8 mouse cellular contexts compared by ENCODE assay signal in genomic region chr16:84775356-84775755, GRCm38 (mm10). TPM values are rescaled to one million over a fixed set of nuclear protein-coding genes. Genes with fewer than 3 reads are reported as not detected.
DNase-seq lines count a peak whose midpoint lies in the region; ATAC-seq and TF ChIP-seq lines count a peak whose summit lies in the region.

No protein-coding gene starts in this region.

- H3K4me1 ChIP-seq in embryonic facial prominence, embryonic 13.5 days = peaks cover 8% of the 10 kb centered on the region; the same call in 1 of the 2 replicates
- peaks cover 13% of the 10 kb centered on the region; the same call in 1 of the 2 replicates for H3K4me1 ChIP-seq in hindbrain, embryonic 14.5 days (replicated peaks; ENCODE audit: control insufficient read depth, insufficient read depth, low read length)

- peak overlapping the region; percentile 70 for H3K4me3 ChIP-seq in left cerebral cortex, adult 2 months
- peak overlapping the region; percentile 64 for H3K4me3 ChIP-seq in embryonic facial prominence, embryonic 13.5 days
- peak overlapping the region; percentile 67 for H3K4me3 ChIP-seq in hindbrain, embryonic 14.5 days (replicated peaks; ENCODE audit: low read length)
- H3K4me3 ChIP-seq in myocyte = peak overlapping the region; percentile 88

- TF ChIP-seq POLR2A in myocyte (IDR thresholded peaks at IDR 0.05; ENCODE audit: insufficient read length, low read depth) = no peak

- H3K4me2 ChIP-seq in embryonic facial prominence, embryonic 13.5 days = peak overlapping the region; percentile 96
- peak overlapping the region; percentile 87 for H3K4me2 ChIP-seq in hindbrain, embryonic 14.5 days (replicated peaks)
- peak overlapping the region; percentile 65 for H3K4me2 ChIP-seq in myocyte (ENCODE audit: low read depth)

- ATAC-seq in embryonic facial prominence, embryonic 13.5 days (ENCODE audit: insufficient number of reproducible peaks, insufficient read depth, low FRiP score, low TSS enrichment, low read depth) = no peak
- no peak for ATAC-seq in hindbrain, embryonic 14.5 days (ENCODE audit: low FRiP score)
- no peak for ATAC-seq in megakaryocyte progenitor cell, adult 5-6 weeks (replicated peaks; ENCODE audit: poor library complexity)

- H3K36me3 ChIP-seq in embryonic facial prominence, embryonic 13.5 days = no peaks in the 10 kb centered on the region
- no peaks in the 10 kb centered on the region for H3K36me3 ChIP-seq in hindbrain, embryonic 14.5 days (replicated peaks; ENCODE audit: control insufficient read depth, insufficient read depth)
- H3K36me3 ChIP-seq in myocyte (ENCODE audit: control insufficient read depth, insufficient read depth) = no peaks in the 10 kb centered on the region

- intact Hi-C loops in left cerebral cortex, adult 2 months (cut with DNase I) = loop anchor here (2.0 kb wide), 1 partner anchor 41 kb away; no protein-coding TSS in a partner anchor

- H3K79me2 ChIP-seq in myocyte (ENCODE audit: control insufficient read depth, insufficient read depth) = peaks cover 47% of the 10 kb centered on the region

- H3K27ac ChIP-seq in left cerebral cortex, adult 2 months = no peak overlapping the region; the same call in 1 of the 2 replicates
- no peak overlapping the region for H3K27ac ChIP-seq in embryonic facial prominence, embryonic 13.5 days
- no peak overlapping the region for H3K27ac ChIP-seq in hindbrain, embryonic 14.5 days

- 37% methylated on average over 11 of the region's 11 CpGs for WGBS in embryonic facial prominence, embryonic 13.5 days
- 14% methylated on average over 11 of the region's 11 CpGs for WGBS in hindbrain, embryonic 14.5 days

- no peak for DNase-seq in left cerebral cortex, adult 2 months (ENCODE audit: extremely low spot score in 1 of 2, low spot score in 2 of 2)
- no peak for DNase-seq in left cerebral cortex, adult 8-10 months (ENCODE audit: low spot score in 2 of 2)
- DNase-seq in hindbrain, embryonic 14.5 days (ENCODE audit: low spot score) = no peak
- no peak for DNase-seq in ovary, postnatal 36 days (ENCODE audit: low spot score)
- no peak for DNase-seq in testis, postnatal 10 days (ENCODE audit: low spot score)

- H3K9ac ChIP-seq in embryonic facial prominence, embryonic 13.5 days = no peak overlapping the region
- H3K9ac ChIP-seq in hindbrain, embryonic 14.5 days = peak overlapping the region; percentile 74; the same call in 1 of the 2 replicates

- peaks cover 29% of the 10 kb centered on the region for H3K27me3 ChIP-seq in embryonic facial prominence, embryonic 13.5 days
- H3K27me3 ChIP-seq in hindbrain, embryonic 14.5 days (ENCODE audit: control insufficient read depth, insufficient read depth, low read length) = no peaks in the 10 kb centered on the region
- no peaks in the 10 kb centered on the region for H3K27me3 ChIP-seq in myocyte (ENCODE audit: control insufficient read depth, insufficient read depth, insufficient read length)

- TF ChIP-seq CTCF in left cerebral cortex, adult 2 months (IDR thresholded peaks at IDR 0.05) = no peak

- H3K9me3 ChIP-seq in embryonic facial prominence, embryonic 13.5 days = 0 out of 2 replicates have a peak, but pooled peaks cover 5% of the 10 kb centered on the region
- H3K9me3 ChIP-seq in hindbrain, embryonic 14.5 days (ENCODE audit: control insufficient read depth, low read length) = no peaks in the 10 kb centered on the region

- H3ac ChIP-seq in myocyte (ENCODE audit: control insufficient read depth, insufficient read length) = no peak overlapping the region

TF ChIP-seq in myocyte, 11 proteins besides CTCF, POLR2A, EP300 and RAD21:
- TF ChIP-seq E2F4 (IDR thresholded peaks at IDR 0.05; ENCODE audit: insufficient read depth) (no peak), MYOG (IDR thresholded peaks at IDR 0.05; ENCODE audit: control insufficient read depth in 1 of 3, insufficient read depth in 1 of 3, insufficient read length in 2 of 3, low read depth in 2 of 3) (no peak), POLR2AphosphoS2 (IDR thresholded peaks at IDR 0.05; ENCODE audit: insufficient read length, low read depth) (no peak), REST (IDR thresholded peaks at IDR 0.05; ENCODE audit: insufficient read depth, insufficient read length) (no peak), MAX (IDR thresholded peaks at IDR 0.05; ENCODE audit: low read depth) (no peak), CEBPB (IDR thresholded peaks at IDR 0.05; ENCODE audit: insufficient read depth, poor library complexity, severe bottlenecking) (no peak), SRF (IDR thresholded peaks at IDR 0.05; ENCODE audit: control insufficient read depth, insufficient read length, low read depth) (no peak), MYOD1 (IDR thresholded peaks at IDR 0.05; ENCODE audit: control insufficient read depth in 1 of 3, insufficient read length in 2 of 3, low read depth in 2 of 3) (no peak)

RNA-seq across cellular contexts. Expression of gene Jam2, which starts 1.4 kb away (rescaled TPM):
- total RNA-seq in left cerebral cortex, adult 2 months (2021) = 10 to 100 TPM; 21.0 to 27.4 TPM
- total RNA-seq in left cerebral cortex, adult 8-10 months (2022) = 10 to 100 TPM; 23.0 to 27.8 (median 25.2) TPM
- 4.7 and 6.5 TPM in 2 replicates for polyA plus RNA-seq in embryonic facial prominence, embryonic 13.5 days (2015; fragmentation: Nextera tagmentation; extraction: Ambion mirVana)
- polyA plus RNA-seq in hindbrain, embryonic 14.5 days (2014; fragmentation: Nextera tagmentation; extraction: Ambion mirVana) = 33.9 and 34.0 TPM in 2 replicates
- 37.2 TPM for polyA plus RNA-seq in myocyte (2012; fragmentation: generic; extraction: Trizol)
- 0.17 TPM in 1 of 2 replicates, not detected in the other for total RNA-seq in megakaryocyte progenitor cell, adult 5-6 weeks (2015)
- 0.88 TPM in 1 of 2 replicates, not detected in the other for total RNA-seq in megakaryocyte progenitor cell, adult 5-6 weeks (2017)

RNA-seq across cellular contexts. Expression of gene Mrpl39, which starts 39.8 kb away (rescaled TPM):
- 10 to 100 TPM; 20.5 to 21.5 TPM for total RNA-seq in left cerebral cortex, adult 2 months (2021)
- total RNA-seq in left cerebral cortex, adult 8-10 months (2022) = 10 to 100 TPM; 19.1 to 22.5 (median 19.5) TPM
- polyA plus RNA-seq in embryonic facial prominence, embryonic 13.5 days (2015; fragmentation: Nextera tagmentation; extraction: Ambion mirVana) = 46.0 and 46.7 TPM in 2 replicates
- 38.0 and 38.1 TPM in 2 replicates for polyA plus RNA-seq in hindbrain, embryonic 14.5 days (2014; fragmentation: Nextera tagmentation; extraction: Ambion mirVana)
- 36.6 TPM for polyA plus RNA-seq in myocyte (2012; fragmentation: generic; extraction: Trizol)
- total RNA-seq in megakaryocyte progenitor cell, adult 5-6 weeks (2015) = 44.2 and 44.9 TPM in 2 replicates
- total RNA-seq in megakaryocyte progenitor cell, adult 5-6 weeks (2017) = 59.1 and 64.1 TPM in 2 replicates

RNA-seq across cellular contexts. Expression of gene Gabpa, which starts 59.4 kb away (rescaled TPM):
- total RNA-seq in left cerebral cortex, adult 2 months (2021) = 10 to 100 TPM; 18.2 to 22.2 TPM
- total RNA-seq in left cerebral cortex, adult 8-10 months (2022) = 10 to 100 TPM; 17.1 to 20.5 (median 19.1) TPM
- 32.1 and 36.6 TPM in 2 replicates for polyA plus RNA-seq in embryonic facial prominence, embryonic 13.5 days (2015; fragmentation: Nextera tagmentation; extraction: Ambion mirVana)
- polyA plus RNA-seq in hindbrain, embryonic 14.5 days (2014; fragmentation: Nextera tagmentation; extraction: Ambion mirVana) = 20.3 and 21.8 TPM in 2 replicates
- 10.3 TPM for polyA plus RNA-seq in myocyte (2012; fragmentation: generic; extraction: Trizol)
- 63.9 and 78.2 TPM in 2 replicates for total RNA-seq in megakaryocyte progenitor cell, adult 5-6 weeks (2015)
- total RNA-seq in megakaryocyte progenitor cell, adult 5-6 weeks (2017) = 65.1 and 81.3 TPM in 2 replicates

Comparison
In these comparisons a context has a peak if more than half of its experiments do, and no peak if none do; other contexts are left out.
1. RNA of gene Jam2, which starts 1.4 kb away (total RNA-seq): 21.0 to 27.4 TPM in left cerebral cortex, adult 2 months and 23.0 to 27.8 TPM in left cerebral cortex, adult 8-10 months; 0.17 to 0.88 TPM in megakaryocyte progenitor cell, adult 5-6 weeks; every median in the first group is over 10 times any median in the second.
2. Peak in every context shown above with its lines, with median percentiles within 50 percentile points of each other: H3K4me3 ChIP-seq and H3K4me2 ChIP-seq.